Mouse (Mus musculus) myocyte (in vitro differentiated cells): ENCODE measurements around the gene Trpc1.

Source experiments
- POLR2A ChIP-seq: IDR thresholded peaks from one replicate; pipeline ENCODE4 v1.6.1; 2011; ENCODE audit warnings: low read depth, mild to moderate bottlenecking, control low read depth, moderate library complexity; ENCODE audit not compliant: insufficient read length
- POLR2AphosphoS2 ChIP-seq: IDR thresholded peaks from one replicate; pipeline ENCODE4 v1.6.1; 2011; ENCODE audit warnings: low read depth, control low read depth; ENCODE audit not compliant: insufficient read length
- USF1 ChIP-seq: IDR thresholded peaks from one replicate; pipeline ENCODE4 v1.6.1; 2011; ENCODE audit warnings: low read depth, mild to moderate bottlenecking, control low read depth, moderate library complexity

GRCm38 (mm10) chr9:95744845-95745613 is 5.1 kb downstream of the Trpc1 start:
- TF ChIP-seq POLR2A (no peak), POLR2AphosphoS2 (no peak), USF1 (no peak)
